Mouse (Mus musculus) urinary bladder, postnatal 4 days (tissue): ENCODE measurements around the gene Ank.

Source experiments
- DNase-seq, 2 experiments: peaks; one replicate each; pipeline ENCODE4 v3.0.0; 2021 to 2022; ENCODE audit warnings: low spot score in 2 of 2

Ank gene

DNA sequence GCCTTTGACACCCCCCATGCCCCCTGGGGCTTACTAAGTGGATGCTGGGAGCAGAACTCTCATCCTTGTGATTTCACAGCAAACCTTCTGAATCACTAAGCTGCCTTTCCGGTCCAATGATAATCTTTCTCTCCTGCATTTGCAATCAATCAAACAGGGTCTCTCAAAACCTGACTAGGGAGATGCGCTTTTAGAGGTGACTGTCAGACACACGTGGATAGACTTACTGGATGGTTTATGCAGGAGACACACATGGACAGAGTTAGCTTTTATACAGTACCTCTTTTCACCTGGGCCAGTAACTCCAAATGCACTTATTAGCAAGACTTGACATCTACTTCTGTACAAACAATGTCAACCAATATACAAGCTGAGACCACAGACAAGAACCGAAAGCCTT is 131.0 kb downstream of the Ank start:
- DNase-seq: no peak

DNA sequence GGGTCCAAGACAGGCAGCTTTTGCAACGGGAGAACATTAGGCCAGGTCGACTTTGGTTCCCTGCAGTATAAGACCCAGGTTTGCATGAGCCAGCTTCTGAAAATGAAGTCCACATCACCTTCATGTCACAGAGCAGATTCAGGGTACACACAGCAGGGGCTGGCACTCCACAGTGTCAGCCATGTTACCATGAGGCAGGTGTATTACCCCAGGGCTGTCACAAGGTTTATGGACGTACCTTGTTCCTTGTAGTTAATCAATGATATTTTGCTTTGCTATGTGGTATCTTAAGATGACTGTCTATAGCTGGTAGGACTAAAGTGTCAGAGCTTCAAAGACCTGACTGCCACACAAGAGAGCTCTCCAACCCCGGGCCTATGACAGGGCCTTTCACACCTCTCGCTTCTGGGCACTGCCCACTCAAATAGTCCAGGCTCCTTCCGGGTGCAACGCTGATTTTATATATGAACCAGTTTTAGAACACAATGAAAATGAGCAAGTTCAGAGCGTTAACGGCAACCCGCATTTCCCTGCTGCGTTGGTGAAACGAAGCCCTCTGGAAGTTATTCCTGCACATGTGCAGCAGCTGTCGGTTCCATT is 132.4 kb downstream of the Ank start:
- DNase-seq: no peak

DNA sequence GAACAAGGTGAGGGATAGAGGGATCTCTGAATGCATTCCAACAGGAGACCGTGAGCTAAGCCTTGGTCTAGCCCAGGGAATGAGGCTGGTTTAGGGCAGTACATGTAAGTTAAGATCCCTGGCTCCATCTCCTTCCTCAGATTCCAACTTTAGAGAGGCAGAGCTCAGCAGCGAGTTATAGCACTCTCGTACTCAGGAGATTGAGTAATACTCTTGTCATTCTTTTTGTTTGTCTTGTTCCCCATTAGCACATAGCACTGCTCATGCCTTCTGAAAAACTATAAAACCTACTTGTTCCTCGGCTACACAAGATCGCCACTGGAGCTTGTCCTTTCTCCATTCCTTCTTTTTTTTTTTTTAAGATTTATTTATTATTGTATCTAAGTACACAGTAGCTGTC is 134.0 kb downstream of the Ank start:
- DNase-seq: no peak

DNA sequence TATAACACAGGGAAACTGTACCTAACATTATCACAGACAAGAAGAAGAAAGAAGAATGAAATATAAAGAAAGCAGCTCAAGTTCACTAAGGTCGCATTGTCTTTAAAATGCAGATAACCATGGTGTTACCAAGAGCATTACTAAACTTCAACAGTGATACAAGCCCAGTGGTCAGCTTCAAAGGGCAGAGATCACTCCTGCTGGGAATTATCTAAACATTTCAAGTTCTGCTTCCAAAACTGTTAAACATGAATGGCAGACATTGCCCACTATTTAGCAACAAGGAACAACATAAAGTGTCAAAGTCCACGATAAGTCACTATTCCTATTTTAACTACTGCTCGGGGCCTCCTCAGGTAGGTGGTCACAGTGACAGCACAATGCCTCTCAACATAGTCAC is 138.1 kb downstream of the Ank start:
- DNase-seq: no peak

DNA sequence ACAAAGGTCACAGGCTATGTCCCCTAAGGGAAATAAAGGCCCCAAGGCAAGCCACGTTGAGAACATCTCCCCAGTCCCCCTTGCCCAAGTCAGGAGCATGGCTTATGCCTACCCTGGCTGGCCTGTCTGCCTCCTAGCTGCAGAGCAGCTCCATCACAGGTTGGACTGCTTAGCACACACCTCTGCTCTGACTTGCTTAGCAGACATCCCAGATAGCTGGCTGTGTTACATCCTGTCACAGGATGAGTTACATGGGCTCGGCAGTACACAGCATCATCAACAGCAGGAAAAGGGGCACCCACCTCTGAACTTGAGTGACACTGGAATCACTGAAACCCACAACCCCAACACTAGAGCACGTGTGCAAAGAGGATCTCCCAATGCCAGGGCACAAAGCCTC is 138.8 kb downstream of the Ank start:
- DNase-seq: no peak

DNA sequence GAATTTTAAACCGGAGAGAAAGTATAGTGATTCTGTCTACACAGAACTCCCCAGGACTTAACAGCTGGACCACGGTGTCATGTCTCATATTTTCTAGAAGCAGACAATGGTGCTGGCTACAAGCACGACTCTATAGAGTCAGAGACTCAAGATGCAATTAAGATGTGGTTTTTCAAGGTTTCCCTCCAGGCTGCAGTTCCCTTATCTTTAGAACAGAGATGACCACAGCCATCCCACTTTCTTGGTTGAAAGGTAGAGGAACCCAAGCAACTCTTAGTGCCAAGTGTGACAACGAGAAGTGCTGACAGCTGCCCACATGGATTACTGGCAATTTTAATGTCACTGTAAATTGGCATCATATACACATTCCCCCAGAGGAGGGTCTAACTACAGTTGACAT is 143.1 kb downstream of the Ank start:
- DNase-seq: no peak

DNA sequence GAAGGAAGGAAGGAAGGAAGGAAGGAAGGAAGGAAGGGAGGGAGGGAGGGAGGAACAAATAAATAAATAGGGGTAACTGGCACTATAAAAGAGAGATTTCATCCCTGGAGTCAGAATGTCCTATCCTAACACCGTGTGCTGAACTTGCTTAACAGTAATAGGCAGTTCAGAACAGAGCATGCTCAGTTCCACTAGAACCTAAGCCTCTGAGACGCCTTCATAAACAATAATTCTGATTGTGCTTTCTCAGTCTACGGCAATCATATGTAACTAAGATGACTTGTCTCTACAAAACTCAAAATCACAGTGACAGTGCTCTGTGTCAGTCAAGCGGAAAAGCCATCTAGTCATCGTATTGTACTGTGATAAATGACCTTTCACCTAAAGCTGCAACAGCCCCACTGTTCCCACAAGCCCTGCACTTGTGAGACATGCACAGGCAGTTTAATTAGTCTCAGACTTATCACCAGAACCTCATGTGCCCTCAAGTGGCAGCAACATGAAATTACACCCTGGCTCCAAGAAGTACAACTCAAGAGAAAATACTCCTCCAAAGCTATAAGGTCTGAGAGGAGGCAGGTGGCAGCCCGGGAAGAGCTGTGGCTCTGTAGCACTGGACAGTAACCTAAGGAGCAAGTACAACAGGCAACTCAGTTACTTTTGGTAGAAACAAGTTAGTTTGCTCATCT is 146.2 kb downstream of the Ank start:
- no peak for DNase-seq

DNA sequence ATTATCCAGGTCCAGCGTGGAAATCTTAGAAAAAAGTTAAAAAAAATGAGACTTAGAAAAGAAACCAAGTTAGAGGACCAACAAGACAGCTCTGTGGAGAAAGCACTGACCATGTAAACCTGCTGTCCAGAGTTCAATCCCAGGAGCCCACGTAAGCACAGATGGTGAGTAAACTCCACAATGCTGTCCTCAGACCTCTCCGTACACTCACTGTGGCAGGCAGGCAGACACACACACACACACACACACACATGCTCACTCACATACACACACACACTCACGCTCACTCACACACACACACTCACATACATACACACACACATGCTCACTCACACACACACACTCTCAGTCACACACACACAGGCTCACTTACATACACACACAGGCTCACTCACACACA is 146.8 kb downstream of the Ank start:
- DNase-seq: no peak

DNA sequence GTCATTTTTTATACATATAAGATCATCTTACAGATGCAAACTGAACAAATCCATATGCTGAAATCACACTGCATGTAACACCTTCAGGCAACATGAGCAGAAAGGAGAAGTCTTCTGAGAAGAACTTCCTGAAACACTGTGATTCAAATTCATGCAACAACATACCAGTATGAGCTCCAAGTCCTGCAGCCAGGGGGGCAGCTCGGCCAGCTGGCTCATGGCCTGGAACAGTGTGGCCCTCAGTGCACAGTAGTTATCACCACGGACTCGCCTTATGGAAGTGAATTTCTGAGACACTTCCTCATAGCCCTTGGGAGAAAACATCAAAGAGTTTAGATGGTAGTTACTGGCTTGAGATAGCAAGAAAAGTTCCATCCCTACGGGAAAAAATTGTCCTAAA is 149.7 kb downstream of the Ank start:
- DNase-seq: no peak

DNA sequence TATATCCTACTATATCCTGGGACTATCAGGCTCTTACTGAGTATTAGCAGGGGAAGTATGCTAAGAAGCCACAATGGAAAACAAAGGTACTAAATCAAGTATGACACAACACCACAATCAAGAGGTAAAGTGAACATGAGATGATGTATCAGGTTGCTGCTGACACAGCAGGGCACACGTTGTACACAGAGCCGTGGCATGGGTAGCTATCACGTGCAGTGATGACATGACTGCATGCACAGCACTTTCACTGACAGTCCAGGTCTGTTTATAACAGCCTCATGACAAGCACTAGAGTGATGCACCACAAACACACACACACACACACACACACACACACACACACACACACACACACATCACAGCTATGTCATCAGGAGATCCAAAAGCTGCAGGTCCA is 150.8 kb downstream of the Ank start:
- DNase-seq: no peak

DNA sequence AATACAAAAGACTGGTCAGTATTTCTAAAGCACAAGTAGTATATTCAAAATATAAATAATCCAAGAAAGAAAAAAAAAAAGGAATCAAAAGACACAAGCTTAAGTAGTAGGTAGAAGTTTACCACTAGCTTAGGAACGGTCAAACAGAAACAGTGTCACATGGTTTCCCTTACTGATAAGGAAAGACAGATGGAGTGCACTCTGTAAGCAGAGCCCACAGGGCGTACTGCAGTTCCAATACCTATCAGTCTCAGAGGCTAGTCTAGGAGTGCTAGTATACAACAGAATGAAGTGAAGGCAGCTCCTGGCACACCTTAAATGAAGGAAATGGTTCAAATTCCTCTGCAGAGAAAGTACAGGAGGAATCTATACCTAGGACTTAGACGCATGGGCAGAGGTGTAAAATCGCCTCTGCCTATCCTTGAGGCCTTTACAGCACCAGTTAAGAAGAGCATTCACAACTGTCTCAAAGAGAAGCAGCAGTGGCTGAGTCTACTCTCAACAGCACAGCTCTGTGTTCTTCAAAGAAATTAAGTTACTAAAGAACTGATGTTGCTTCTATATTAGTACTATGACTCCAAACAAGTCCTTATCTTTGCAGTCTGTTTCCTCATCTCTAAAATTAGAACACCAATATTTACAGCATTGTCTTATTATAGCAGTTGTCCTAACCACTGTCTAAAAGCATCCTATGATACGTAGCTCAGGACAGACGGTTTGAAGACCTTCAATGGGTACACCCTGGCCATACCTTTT is 152.5 kb downstream of the Ank start:
- no peak for DNase-seq

DNA sequence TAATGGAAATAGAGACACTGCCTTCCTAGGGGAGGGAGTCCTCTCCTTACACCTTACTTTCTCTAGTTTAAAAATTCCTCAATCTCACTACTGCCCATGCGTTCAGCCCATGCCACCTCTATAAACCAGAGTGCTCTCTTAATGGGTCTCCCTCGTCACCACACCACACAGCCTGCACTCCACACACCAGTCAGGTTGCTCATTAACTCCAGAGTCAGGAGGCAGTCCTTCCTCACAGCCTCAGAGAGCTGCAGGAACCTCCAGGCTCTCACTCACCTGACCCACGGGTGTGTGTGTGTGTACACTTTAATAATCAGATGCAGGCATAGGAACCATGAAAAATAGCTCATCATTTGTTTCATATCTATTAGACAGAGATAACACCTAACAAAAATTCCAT is 153.2 kb downstream of the Ank start:
- no peak for DNase-seq

DNA sequence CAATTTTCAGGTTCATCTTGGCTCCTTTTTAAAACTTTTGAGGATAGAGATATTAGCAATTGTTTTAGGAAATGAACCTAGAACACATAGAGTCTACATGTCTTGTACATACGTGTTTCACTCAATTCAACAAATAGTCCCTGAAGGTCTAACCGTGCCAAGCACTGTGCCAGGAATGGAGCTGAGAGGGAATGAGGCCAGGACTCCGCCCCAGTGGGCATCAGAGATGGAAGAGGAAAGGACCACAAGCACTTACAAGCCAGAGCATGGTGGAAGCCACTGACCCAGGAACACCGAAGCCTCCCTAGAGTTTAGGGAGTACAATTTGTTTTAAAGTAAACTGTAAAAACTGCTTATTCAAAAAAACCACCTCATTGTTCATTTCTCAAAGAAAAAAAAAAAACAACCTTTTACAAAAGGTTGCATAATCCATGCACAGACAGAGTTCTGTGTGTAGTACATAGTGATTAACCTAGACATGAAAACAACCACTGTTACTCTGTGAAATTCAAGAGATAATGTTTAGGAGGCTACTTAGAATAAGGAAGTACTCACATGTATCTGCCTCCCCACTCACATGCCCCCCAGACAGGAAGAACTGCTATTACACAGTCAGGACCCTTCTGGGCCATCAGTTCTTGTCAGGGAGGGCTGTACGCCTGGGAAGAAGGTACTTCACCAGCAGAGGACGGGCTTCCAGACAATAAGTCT is 154.2 kb downstream of the Ank start:
- DNase-seq: no peak

DNA sequence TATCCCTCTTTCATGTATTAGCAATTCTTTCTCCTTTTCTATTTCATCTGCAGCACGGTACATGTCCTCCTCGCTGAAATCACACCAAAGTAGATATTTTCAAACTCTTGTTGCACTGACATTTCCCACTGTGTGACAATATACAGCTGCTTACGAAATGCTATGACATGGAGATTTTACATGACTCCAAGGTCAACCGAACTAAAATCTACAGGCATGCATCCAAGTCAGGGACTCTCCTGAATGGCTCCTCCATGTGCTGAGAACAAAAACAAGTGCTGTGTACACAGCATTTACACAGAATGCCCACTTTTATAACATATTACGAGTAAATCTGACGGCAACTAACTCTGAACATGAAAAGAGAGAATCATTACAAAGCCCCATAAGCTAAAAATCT is 156.8 kb downstream of the Ank start:
- no peak for DNase-seq

DNA sequence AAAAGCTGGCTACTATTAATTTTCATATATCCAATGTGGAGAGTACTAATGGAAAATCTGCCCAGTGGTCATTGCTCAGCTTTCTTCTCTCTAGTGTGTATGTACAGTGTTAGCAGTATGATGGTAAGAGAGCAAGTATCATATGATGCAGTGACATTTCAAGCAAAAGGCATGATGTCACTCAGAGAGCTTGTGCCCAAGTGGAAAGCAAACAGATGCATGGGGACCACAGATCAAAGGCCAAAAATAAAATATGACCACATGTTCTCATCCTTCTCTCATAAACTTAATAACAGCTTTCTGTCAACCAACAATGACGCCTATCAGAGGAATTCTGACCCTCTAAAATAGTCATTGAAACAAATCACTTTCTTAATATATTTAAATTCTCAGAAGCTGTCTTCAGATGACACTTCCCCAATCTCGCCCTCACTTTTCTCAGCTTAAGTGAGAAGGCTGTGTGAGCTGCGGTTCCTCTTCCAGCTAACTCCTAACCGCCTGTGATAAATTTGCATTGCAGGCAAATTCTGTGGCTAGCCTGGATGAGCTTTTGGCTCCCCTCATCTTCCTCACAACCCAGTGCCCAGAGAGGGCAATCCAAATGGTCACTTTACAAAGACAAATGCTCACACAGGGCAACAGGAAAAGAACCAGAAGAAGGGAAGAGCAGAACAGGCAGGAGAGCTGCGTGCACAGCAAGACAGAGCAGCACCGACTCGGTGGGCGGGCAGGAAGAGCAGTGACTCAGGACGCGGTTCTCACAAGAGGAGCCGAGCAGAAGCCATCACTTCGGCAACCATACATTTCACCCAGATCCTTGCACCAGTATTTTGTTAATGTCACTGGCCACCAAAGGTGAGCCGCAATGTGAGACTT is 158.8 kb downstream of the Ank start:
- DNase-seq: no peak

DNA sequence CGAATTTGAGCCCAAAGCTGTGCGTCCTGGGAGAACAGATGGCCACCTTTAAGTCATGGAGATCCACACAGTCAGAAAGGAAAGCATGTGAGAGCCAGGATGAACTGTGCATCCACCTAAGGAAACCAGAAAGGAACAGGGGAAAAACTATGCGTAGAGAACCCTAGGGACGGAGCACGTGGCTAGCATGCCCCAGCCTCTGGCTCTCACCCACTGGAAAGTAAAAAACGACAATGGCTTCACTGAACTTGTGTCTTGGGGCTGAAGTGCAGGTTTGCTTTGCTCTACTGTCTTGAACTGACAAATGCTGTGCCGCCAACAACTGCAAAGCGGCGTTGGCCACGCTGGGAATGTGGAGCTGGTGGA is 159.4 kb downstream of the Ank start:
- DNase-seq: no peak

DNA sequence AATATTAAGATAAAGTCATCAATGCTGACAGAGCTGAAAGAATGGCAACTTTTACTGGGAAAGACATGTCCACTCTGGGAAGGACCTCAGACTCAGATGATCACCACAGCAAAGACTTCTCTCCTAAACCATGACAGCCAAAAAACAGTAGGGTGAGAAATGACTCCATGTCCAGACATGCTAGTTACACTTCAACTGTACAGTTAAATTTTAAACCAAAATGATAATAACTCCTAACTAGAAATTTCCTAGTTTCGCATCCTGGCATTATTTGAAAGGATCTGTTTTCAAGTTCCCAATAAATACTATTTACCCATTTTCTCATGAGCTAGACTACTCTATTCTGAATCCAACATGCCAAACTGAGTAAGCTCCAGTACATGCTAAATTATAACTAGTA is 159.8 kb downstream of the Ank start:
- DNase-seq: no peak

DNA sequence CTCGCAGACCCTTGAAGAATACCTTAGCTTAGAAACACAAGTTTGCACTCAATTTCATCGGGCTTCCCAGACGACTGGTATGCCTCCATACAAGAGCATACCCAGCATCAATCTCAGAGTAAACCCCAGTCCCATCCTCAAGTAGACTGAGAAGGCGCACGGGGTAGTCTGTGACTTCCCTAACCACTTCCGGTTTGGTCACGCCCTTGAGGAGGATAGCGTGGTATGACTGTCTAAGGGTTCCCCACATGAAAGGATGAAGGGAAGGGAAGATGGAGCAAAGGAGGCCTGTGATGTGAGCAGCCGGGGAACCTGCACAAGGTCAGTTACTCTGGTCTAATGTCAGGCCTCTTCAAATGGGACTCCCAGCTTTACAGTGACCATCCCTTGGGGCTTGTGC is 161.3 kb downstream of the Ank start:
- DNase-seq: no peak

DNA sequence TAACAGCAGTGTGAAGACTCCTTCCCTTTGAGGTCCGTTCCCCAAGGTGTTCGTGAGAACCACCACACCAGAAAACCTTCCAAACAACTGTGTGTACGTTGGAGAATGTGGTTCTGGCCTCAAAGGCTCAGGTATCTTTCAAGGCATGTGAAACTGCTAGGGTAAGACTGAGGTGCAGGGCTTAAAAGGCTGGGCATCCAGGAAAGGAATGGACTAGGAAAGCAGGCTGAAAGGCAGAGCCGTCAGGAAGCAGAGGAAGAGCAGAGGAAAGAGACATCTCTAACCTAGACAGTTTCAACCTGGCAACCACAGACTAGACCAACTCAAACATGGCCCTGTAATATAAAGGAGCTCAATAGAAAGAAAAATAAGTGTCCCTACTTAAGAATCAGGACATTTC is 162.6 kb downstream of the Ank start:
- no peak for DNase-seq

DNA sequence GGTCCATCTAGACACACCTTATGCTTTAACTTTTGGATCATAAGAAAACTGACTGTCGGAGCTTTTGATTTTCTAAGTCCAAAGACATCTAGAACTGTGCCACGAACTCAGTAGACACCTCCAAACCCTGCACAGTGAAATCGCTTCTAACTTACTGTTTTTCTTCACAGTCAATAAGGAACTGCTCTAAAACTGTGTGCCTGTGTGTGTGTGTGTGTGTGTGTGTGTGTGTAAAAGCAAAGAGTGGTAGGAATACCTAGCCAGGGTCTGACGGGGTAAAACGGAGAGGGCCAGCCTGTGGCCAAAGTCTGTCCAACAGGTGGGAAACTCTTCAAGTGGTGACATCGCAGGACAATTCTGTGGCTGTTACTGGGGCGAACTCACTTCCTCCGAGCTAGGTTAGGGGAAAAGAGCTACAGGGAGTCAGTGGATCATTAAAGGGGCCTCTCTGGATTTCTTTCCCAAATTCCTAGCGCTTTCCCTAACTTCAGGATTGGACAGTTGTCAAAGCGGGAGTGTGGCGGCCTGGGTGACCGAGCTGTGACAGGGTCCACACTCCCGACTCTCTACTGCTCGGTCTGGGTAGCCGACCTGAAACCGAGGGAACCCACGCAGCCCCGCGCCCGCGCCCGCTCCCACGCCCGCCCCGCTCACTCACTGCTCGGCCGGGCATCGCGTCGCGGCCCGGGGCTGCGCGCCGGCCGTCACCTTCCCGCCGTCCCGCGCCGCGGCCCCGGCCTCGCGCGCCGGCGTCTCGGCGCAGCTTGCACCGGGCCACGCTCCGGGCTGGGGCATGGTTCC is 163.5 kb downstream of the Ank start:
- no peak for DNase-seq
